Mouse (Mus musculus) right cerebral cortex, postnatal 4 days (tissue): ENCODE measurements at regions not wholly inside any gene's neighbourhood (a gene's known extent, or its start where the extent isn't known, plus 50 kb on each side); places are given as distances from the start of the nearest gene placed in this dataset.

Experiments
- DNase-seq: peaks from one replicate; pipeline ENCODE4 v3.0.0-alpha.2; 2022

GRCm38 (mm10) chr13:114680379-114680733 is 137.7 kb upstream of the Mocs2 start:
- no peak for DNase-seq

- no peak for DNase-seq
These were observed 136.8 kb upstream of the Mocs2 start for GRCm38 (mm10) chr13:114681196-114681595.

- DNase-seq, result no peak
These were observed 136.1 kb upstream of the Mocs2 start for GRCm38 (mm10) chr13:114681887-114682286.

GRCm38 (mm10) chr13:114682891-114683290 is 135.1 kb upstream of the Mocs2 start:
- no peak for DNase-seq

GRCm38 (mm10) chr13:114684298-114684697 is 133.7 kb upstream of the Mocs2 start:
- DNase-seq, result no peak

GRCm38 (mm10) chr13:114685368-114685767 is 132.7 kb upstream of the Mocs2 start:
- DNase-seq, result no peak

- no peak for DNase-seq
These were observed 105.4 kb upstream of the Mocs2 start for GRCm38 (mm10) chr13:114712601-114713000.

- no peak for DNase-seq
These were observed 98.3 kb upstream of the Mocs2 start for GRCm38 (mm10) chr13:114719771-114720170.

- no peak for DNase-seq
These were observed 91.2 kb upstream of the Mocs2 start for GRCm38 (mm10) chr13:114726828-114727227.

GRCm38 (mm10) chr13:114735066-114735465 is 83.0 kb upstream of the Mocs2 start:
- DNase-seq, result no peak

- no peak for DNase-seq
These were observed 82.0 kb upstream of the Mocs2 start for GRCm38 (mm10) chr13:114736066-114736465.

GRCm38 (mm10) chr13:114742534-114742933 is 75.5 kb upstream of the Mocs2 start:
- DNase-seq, result no peak

GRCm38 (mm10) chr13:114745814-114746213 is 72.2 kb upstream of the Mocs2 start:
- DNase-seq, result no peak

GRCm38 (mm10) chr13:114757459-114757858 is 60.6 kb upstream of the Mocs2 start:
- peak; percentile 2 for DNase-seq

GRCm38 (mm10) chr13:114759886-114760285 is 58.1 kb upstream of the Mocs2 start:
- no peak for DNase-seq

GRCm38 (mm10) chr13:114760901-114761300 is 57.1 kb upstream of the Mocs2 start:
- DNase-seq, result no peak
